Mouse (Mus musculus) fibroblast of lung, adult 2 months (primary cell): ENCODE measurements around the gene Nrxn1.
"Not testable (repeated sequence)": the region's sequence is repeated elsewhere in the genome, so short reads cannot be mapped to it uniquely, and the experiment has no call there.

Experiments
- DNase-seq: peaks from one replicate; pipeline ENCODE4 v3.0.0-alpha.2; 2011; ENCODE audit warnings: low read depth

Nrxn1 gene

DNA sequence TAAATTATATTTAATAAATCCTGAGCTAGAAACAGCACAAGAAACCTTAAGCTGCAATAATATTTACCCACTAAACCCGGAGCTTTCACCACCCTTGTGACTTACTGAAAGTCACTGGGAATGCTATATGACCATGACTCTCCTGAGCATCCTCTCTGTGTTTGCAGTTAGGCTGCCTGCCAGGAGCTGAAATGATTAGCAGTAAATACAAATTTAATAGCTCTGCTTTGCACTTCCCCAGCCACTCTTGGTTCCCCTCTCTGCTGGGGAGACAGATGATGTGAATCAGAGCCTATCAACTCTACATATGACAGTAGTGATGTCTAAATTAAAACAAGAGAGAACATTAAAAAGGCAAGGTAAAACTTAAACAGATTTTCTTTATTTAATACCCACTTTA is 840.7 kb downstream of the Nrxn1 start:
- no peak for DNase-seq

- no peak for DNase-seq
These were observed 845.6 kb downstream of the Nrxn1 start for GRCm38 (mm10) chr17:90247071-90247849.

DNA sequence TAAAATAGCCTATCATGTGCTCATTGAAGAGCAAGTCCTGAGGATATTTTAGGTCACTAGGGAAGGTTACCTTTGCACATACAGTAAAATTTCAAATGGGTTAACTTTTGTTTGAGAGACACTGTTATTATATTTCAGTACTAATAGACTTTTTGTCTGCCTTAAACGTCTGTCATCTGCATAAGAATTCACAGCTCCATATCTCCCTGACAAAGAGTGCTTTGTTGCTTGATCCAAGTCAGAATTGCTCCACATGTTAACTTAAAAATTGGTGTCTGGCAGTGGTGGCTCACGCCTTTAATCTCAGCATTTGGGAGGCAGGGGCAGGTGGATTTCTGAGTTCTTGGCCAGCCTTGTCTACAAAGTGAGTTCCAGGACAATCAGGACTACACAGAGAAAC is 848.5 kb downstream of the Nrxn1 start:
- DNase-seq, result no peak

DNA sequence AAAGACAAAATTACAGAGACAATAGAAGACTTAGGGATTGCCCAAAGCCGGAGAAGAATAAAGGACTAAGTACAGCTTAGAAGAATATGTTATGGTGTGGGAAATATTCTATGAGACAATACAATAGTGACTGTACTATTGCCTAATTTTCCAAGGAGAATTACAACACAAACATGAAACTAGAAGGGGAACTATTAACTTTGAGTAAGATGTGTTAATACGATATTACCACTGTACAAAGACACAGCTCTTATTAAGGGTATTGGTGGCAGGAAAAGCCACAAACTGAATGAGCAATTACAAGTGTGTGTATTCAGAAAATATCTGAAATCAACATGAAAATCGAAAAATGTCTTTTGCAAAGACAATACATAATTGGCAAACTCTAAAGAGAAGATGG is 853.9 kb downstream of the Nrxn1 start:
- DNase-seq, result no peak

- DNase-seq, result no peak
These were observed 854.4 kb downstream of the Nrxn1 start for GRCm38 (mm10) chr17:90238517-90238916.

DNA sequence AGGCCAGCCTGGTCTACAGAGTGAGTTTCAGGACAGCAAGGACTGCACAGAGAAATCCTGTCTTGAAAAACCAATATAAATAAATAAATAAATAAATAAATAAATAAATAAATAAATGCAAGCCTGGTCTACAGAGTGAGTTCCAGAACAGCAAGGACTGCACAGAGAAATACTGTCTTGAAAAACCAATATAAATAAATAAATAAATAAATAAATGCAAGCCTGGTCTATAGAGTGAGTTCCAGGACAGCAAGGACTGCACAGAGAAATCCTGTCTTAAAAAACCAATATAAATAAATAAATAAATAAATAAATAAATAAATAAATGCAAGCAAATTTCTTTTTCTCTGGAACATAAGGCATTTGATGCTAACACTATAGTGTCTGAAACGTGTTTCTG is 857.2 kb downstream of the Nrxn1 start:
- not testable (repeated sequence) for DNase-seq

GRCm38 (mm10) chr17:90234806-90235205 is 858.1 kb downstream of the Nrxn1 start:
- no peak for DNase-seq

DNA sequence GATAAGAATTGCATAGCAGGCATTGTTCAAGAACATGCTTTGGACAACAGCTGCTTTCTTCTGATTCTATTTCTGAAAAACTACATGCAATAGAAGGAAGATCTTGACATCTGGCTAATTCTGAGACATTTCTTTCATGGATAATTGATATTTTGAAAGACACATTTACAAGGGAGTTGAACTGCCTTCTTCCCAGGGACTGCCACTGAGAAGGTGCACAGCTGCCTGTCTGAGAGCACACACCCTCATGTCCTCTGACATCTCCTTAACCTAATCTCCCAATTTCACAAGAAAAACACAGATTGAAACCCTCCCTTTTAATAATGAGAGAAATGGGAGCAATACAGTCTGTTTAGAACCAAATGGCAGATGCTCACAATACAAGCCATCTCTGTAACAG is 884.3 kb downstream of the Nrxn1 start:
- DNase-seq, result no peak

DNA sequence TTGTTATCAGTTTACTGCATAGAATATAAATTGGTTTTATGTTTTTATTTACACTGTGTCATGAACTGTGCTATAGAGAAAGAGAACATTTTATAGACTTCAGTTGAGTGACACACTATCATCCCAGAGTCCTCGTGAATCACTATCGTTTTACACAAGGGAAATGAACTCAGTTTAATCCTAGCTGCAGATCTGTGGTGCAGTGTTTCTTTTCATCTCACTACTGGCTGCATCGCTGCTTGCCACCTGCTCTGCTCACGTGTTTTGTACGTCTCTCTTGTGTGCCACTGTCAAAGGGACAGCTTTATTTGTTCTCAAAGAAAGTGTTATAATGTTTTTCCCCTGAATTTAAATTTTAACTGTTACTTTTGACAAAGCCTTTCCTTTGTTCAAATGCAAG is 885.3 kb downstream of the Nrxn1 start:
- no peak for DNase-seq

- DNase-seq, result no peak
These were observed 888.9 kb downstream of the Nrxn1 start for GRCm38 (mm10) chr17:90203993-90204392.

DNA sequence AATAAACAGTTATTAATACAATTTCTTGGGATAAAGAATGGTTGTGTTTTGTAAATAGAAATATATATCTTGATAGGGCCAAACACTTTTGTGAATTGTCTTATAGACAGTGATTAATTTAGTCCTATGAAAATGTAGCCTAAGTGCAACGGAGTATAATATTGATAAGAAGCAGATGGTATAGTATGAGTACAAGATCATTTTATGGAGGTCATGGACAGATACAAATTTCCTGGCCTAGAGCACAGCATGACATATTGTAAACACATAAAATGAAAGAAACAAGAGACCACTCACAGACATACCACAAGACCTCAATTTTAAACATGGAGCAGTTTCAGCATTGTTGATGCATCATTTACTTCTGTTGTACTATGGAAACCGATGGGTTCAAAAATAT is 890.1 kb downstream of the Nrxn1 start:
- DNase-seq, result no peak

DNA sequence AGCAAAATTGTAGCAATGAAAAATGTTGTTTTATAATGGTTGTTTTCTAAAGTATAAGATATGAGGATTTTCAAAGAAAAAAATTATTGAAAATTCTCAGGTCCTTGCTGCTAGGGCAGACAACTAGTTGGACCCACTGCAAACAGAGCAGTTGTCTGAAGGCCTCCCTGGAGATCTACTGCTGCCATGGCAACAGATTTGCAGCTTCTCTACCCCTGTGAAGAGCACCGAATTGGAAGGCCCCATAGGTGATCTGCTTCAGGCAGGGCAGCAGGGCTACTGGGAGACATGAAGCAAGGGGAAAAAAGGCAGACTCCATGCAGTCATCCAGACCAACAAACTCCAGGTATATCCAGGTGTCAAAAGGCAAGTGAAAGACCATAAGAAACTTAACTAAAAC is 896.1 kb downstream of the Nrxn1 start:
- no peak for DNase-seq

GRCm38 (mm10) chr17:90141602-90142001 is 951.3 kb downstream of the Nrxn1 start:
- DNase-seq, result no peak

DNA sequence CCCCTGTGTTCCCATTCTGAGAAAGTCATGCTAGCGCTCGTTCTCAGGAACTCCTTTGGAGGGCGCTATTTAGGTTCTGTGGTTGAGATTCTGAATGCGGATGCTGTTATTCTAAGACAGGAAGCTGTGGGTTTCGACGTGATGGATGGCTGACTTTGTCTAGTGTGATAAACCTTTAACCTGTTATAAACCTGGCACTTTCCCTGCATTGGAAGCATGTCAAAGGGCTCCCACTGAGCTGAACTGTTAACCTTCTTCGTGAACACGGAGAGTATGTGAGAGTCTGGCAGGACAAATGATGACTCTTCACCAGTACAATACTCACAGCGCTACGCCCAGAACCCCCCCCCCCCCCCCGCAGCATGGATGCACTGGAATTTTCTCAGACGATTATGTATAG is 962.0 kb downstream of the Nrxn1 start:
- no peak for DNase-seq

DNA sequence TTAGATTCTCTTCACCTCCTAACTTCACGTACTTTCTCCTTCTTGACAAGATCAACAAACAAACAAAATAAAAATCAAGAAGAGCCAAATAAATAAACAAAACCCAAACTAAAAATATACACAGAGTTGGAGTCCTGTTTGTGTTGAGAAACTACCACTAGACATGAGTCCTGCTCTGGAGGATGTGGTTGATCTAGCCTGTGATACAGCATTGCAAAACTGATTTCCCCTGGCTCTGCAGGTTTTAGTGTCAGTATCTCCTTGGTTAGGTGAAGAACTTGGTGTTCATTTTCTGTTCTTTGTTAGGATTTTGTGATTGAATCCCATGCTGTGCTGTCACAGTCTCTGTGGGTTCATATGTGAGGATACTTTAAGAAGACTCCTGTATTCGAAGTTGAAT is 963.7 kb downstream of the Nrxn1 start:
- DNase-seq, result no peak

GRCm38 (mm10) chr17:90127561-90127960 is 965.3 kb downstream of the Nrxn1 start:
- no peak for DNase-seq

GRCm38 (mm10) chr17:90122796-90123481 is 969.9 kb downstream of the Nrxn1 start:
- no peak for DNase-seq

DNA sequence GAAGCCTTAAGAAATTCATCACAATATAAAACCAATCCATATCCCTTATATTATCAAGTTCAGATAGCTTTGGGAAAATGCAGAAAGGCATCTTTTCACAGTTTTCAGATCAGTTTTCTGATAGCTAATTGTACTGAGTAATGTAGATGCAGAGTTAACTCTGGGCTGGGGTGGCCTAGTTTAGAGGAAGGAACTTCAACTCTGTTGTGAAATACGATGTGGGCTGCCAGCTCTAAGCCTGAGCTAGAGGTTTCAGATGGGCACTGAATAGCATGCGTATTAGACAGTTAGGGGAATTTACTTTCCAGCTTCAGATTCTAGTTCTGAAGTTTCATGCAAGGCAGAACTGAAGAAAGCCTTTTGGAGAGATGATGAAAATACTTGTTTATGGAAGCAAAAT is 976.6 kb downstream of the Nrxn1 start:
- no peak for DNase-seq

DNA sequence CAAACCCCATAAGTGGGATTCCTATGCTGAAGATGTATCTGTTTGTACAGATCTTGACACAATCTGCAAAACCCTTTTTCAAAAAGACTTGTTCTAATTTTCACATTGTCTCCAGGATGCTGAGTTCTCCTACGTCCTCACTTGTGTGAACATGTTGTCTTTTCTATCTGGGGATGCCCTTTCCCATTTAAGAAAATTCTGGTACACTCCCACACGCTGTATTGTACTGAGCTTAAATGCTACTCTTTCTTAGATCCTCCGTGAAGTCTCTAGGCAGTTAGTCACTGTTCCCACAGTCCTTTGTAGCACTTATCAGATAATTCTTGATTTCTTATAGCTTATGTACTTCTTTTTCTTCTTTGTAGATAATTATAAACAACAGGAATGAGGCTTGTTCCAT is 997.9 kb downstream of the Nrxn1 start:
- DNase-seq, result no peak

GRCm38 (mm10) chr17:90088314-90088650 is 1004.6 kb downstream of the Nrxn1 start:
- DNase-seq, result no peak

DNA sequence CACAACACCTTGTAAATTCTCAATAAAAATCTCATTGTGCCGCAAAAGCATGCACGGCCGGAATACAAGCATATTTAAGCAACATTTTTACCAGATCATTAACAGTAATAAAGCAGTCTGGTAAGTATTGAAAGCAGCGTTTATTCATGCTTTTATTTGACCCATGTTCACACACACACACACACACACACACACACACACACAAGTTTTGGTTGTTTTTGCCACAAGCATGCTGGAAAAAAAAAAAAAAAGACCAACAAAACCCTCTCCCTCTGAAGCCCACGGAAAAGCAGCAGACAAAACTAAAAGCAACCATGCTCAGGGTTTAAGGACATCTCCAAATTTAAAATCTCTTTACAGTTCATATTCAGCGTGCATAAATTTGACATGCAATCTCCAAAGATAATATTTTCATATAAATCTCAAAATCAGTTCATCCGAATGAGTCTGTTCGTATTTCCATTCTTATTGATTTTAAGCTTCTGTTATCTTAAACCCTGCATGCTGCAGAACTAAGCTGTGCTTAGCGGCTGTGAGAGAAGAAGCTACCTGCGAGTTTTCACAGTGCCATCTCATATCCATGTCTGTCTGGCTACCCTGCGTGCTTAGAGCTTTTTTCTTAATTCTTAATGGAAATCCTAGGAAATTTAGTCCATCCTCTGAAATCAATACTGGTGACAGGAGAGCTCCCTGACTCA is 1005.1 kb downstream of the Nrxn1 start:
- DNase-seq, result no peak

- DNase-seq, result no peak
These were observed 1006.0 kb downstream of the Nrxn1 start for GRCm38 (mm10) chr17:90086826-90087225.

DNA sequence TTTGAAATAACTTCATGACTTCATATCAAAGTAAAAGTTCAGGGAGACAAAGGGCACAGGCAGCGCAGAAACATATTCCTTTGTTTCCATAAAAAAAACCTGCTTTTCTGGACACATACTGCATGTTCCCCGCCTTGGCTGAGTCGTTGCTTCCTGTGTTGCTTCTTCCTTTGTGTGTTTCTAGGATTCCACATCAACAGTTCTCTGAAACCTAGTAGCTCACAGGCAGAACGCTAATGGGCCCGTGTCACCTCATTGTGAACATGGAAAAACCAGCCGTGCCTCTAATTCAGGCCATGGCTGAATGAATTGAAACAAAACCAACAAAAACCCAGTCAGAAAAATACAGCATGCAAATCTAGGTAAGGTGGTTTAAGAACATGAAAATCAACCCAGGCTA is 1013.9 kb downstream of the Nrxn1 start:
- no peak for DNase-seq
